Mouse (Mus musculus) embryo, embryonic 10.5 days (tissue): ENCODE data around the gene Nek2.
A peak's percentile ranks its signal among the peaks of the same experiment; 100 is the strongest.

Experiments
- DNase-seq: peaks from one replicate; pipeline ENCODE4 v3.0.0-alpha.2; 2015; ENCODE audit warnings: low spot score

Gene Nek2

GRCm38 (mm10) chr1:191821326-191822091 lies at the start of gene Nek2:
TSS of gene Nek2 (plus strand) at chr1:191821444.
- peak; percentile 100 for DNase-seq

GRCm38 (mm10) chr1:191774106-191774505 lies 47.1 kb upstream of the Nek2 start:
- no peak for DNase-seq

DNA sequence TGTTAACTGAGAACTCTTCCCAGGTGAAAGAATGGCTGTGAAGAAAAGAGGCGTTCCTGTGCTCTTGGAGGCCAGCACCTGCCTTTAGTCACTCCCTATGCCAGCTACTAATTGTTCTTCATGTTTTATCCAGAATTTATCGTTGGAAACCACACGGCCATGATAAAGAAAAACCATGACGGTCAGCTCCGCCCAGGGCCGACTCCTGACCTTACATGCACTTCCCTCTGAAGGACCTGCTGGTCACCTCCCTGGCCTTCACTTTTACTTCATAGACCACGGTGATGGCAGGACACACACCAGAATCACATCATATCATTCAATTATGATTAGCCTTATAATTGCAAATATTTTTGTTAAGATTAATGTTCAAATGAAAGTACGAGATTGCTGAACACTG lies 46.1 kb upstream of the Nek2 start:
- DNase-seq: no peak

DNA sequence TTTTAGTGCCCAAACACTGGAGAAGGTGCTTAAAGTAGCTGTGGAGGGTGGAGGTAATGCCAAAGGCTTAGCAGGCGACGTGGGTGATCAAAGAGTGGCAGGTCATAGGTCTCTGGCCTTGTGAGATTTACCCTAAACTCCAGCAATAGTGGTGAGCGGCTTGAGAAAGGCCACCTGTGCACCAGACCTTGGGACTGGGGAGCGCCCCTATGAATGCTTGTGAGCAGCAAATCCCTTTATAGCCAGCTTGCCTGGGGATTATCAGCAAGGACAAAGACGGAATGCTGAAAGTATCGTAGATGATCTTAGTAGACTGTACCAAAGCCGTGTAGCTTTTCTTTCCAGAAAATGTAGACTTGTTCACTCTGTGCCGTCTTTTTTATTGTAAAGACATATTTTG lies 43.7 kb upstream of the Nek2 start:
- no peak for DNase-seq

GRCm38 (mm10) chr1:191780470-191780869 lies 40.8 kb upstream of the Nek2 start:
- no peak for DNase-seq

DNA sequence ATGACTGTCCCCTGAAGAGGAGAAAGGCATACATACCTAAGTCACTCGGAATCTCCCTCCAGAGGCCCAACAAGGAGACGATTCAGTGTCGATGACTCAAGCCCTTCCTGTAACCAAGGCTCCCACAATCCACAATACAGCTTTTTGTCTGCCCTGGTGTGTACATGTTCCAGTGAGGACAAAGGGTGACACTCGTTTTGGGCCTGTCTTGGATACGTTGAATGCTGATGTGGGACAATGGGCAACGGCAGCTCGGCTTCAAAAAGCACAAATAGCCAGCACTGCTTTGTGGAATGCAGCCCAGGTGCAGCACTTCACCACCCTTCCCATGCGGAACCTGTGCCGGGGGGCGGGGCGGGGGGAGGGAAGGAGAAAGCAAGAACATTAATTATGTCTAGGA lies 36.1 kb upstream of the Nek2 start:
- peak; percentile 22 for DNase-seq

DNA sequence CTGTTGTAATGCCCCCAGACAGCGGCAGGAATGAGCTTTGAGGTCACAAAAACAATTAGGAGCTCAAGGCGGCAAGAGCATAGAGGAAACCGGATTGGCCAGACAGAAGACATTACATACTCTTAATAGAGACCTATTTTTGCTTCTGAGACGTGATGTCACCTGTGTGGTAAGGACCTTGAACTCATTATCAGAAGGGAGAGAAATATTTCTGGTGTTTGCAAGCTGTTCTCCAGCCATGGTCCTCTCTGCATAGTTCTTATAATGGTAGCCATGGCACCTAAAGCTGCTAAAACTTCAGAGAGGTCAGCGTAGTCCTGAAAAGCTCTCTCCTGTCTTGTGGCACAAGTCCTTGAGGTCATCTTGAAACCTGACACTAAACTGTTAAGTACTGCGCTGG lies 35.0 kb upstream of the Nek2 start:
- DNase-seq: no peak

- no peak for DNase-seq
Measured at GRCm38 (mm10) chr1:191787379-191787778, 33.9 kb upstream of the Nek2 start.

DNA sequence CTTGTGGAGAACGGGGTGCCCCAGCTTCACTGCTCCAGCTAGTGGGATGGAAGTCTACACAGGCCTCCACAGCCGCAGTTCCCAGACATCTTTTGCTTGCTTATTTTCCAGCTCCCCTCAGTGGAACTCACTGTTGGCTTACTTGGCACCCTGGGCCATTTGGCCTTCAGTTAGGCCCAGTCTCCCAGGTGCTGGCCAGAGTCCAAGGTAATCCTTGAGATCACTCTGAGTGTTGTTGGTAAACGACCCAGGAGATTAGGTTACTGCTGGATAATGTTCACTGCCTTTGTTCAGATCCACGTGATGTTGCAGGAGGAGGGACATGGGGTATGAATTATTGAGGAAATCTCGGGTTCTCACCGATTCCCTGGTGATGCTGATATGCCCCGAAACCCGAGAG lies 28.3 kb upstream of the Nek2 start:
- no peak for DNase-seq

GRCm38 (mm10) chr1:191793888-191794532 lies 27.2 kb upstream of the Nek2 start:
- DNase-seq: no peak

DNA sequence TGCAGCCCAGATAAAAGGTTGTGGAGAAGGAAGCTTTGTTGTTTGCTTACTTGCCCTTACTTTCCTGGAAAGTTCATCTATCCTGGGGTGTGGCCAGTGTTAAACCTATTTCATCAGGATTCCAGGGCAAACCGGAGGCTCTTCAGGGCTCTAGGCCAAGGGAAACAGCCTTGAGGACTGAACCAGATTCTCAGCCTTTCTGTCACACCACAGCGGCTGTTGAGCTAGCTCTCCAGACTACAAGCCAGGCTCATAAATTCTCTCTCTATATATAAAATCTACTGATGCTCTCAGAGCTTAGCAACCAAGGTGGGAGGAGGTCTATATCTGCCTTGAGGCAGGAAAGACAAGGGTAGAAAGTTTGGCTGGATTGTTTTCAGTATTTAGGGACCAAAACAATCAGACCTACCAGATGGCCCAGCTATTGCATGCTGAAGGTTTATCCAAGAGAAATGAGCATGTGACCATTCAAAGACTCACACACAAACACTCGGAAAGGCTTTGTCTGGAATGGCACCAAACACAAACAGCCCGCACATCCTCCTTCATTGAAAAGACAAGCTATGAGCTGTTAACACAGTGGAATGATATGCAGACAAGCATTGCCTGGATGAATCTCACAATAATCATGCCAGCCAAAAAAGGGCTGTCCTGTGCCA lies 24.9 kb upstream of the Nek2 start:
- DNase-seq: no peak

- no peak for DNase-seq
Measured at GRCm38 (mm10) chr1:191802093-191802819, 19.0 kb upstream of the Nek2 start.

GRCm38 (mm10) chr1:191802820-191803655 lies 18.2 kb upstream of the Nek2 start:
- no peak for DNase-seq

DNA sequence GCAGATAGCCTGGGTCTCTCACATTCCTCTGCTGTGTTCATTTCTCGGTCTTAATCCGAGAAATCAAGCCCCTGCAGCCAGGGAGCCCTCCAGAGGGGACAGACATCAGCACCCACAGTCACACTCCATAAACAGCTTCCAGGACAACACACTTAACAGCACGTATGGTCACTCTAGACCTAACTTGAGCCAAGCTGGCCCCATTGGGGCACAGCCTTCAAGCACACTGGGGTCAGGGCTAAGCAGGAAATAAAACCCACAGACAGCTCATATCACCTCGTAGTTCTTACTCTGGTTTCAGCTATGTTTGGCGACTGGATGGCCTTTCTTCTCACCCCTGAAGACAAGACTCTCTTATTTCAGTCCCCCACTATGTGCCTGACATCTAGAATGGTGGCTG lies 16.5 kb upstream of the Nek2 start:
- DNase-seq: no peak

GRCm38 (mm10) chr1:191805788-191806187 lies 15.5 kb upstream of the Nek2 start:
- DNase-seq: no peak

DNA sequence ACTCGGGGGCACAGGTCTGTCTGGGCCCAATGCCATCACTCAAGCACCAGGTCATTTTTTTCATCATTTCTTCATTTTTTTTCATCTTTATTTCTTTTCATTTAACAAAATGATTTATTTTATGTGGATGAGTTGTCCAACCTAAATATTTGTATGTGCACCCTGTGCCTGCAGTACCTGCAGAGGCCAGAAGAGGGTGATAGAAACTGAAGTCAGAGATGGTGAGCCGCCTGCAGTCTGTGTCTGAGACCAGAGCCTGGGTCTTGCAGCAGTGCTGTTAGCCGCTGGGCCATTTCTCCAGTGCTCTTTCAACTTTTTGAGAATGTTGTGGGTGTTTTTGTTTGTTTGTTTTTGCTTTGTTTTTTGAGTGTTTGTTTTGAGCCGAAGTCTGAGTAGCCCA lies 14.5 kb upstream of the Nek2 start:
- DNase-seq: no peak

DNA sequence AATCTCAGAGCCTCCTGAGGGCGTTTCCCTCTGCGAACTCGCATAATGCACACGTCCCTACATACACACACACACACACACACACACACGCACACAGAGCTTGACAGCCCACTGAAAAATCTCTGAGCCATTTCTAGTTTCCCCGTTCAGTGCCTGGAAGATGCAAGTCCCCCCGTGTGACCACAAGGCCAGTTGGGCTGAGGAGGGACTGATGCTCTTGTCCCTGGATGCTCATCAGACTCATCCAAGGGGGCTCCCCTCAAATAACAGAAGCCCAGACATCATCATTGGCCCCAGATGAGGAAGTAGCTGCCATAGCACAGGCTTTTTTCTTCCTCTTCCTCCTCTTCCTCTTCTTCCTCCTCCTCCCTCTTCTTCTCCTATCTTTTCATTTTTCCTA lies 13.3 kb upstream of the Nek2 start:
- DNase-seq: no peak

DNA sequence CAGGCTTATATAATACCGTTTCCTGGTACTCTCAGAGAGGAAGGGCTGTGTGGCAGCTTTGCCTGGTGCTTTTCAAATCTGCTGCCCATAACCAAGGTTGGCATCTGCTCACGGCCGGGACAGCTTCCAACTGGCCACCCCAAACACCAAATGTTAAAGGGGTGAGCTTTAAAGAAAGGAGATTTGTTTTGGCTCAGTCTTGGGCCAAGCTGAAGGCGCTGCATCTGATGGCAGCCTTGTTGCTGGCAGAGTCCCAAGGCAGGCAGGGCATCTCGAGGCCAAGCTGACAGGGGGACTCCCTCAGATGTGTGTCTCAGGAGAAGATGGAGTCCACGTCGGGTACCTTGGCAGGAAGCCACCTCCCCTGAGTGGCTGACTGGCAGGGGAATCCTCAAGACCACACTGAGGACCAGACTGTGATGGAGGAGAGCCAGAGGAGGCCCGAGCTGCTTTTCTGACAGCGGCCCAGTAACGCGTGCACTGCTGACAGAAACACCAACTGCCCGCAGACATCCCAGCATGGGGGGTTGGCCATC lies 12.5 kb upstream of the Nek2 start:
- DNase-seq: no peak

- no peak for DNase-seq
Measured at GRCm38 (mm10) chr1:191811774-191812173, 9.5 kb upstream of the Nek2 start.

DNA sequence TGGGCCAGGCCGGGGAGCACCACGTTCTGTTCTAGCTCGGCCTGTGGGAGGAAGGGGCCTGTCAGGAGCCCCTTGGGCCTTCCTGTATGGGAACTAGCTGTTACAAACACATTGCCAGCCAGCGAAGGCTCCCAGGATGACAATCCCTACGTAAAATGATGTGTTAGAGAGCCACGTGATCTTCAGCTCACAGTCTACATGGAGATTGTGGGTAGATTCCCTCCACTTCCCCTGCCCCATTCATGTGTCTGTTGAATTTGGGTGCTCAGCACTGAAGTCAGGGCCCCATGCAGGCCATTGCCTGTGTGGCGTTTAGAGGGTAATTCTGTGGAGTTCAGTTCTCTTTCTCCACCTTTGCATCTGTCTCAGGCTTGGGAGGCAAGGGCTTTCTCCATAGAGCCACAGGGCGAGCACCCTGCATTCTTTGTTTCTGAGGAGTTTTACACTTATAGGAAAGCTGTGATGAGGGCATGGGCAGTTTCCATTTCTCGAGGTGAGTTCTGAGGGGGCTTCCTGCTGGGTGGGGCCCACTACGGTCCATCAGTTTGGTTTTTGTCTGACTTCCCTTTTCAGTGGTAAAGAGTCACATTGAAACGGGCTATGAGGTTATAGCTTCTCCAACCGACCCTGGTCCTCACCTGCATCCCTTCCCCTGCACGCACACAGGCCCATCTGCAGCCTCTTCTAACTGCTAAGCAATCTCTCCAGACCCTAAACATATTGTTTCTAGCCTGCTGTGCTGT lies 8.1 kb upstream of the Nek2 start:
- DNase-seq: no peak

- no peak for DNase-seq
Measured at GRCm38 (mm10) chr1:191814240-191814639, 7.0 kb upstream of the Nek2 start.
